Mouse (Mus musculus): ENCODE results near the gene Vmn1r235. TPM values are rescaled to one million over a fixed set of nuclear protein-coding genes. Genes with fewer than 3 reads are reported as not detected.

Gene Vmn1r235
- polyA plus RNA-seq, 1 experiment from 2014 or later: not detected

GRCm38 (mm10) chr17:21289695-21290094, 33.5 kb downstream of the Vmn1r235 start:
- no peak for TF ChIP-seq CTCF (IDR thresholded peaks at IDR 0.05; ENCODE audit: low read depth)
- H3K9ac ChIP-seq (ENCODE audit: low read depth, low read length): no peak overlapping the region
- no peak overlapping the region for H3K4me3 ChIP-seq (replicated peaks; ENCODE audit: low read depth, low read length)
- H3K27me3 ChIP-seq (ENCODE audit: insufficient read depth, low read length): no peaks in the 10 kb centered on the region
- no peaks in the 10 kb centered on the region for H3K9me3 ChIP-seq (replicated peaks; ENCODE audit: low read length)
- no peak overlapping the region for H3K4me2 ChIP-seq (ENCODE audit: low read length)
- ATAC-seq (replicated peaks; ENCODE audit: low FRiP score, low read depth): no peak
- no peak overlapping the region for H3K27ac ChIP-seq
- H3K4me1 ChIP-seq (replicated peaks; ENCODE audit: insufficient read depth, low read length): no peaks in the 10 kb centered on the region
- no peak for DNase-seq (ENCODE audit: low spot score)
- no peaks in the 10 kb centered on the region for H3K36me3 ChIP-seq (ENCODE audit: insufficient read depth, low read length)

DNA sequence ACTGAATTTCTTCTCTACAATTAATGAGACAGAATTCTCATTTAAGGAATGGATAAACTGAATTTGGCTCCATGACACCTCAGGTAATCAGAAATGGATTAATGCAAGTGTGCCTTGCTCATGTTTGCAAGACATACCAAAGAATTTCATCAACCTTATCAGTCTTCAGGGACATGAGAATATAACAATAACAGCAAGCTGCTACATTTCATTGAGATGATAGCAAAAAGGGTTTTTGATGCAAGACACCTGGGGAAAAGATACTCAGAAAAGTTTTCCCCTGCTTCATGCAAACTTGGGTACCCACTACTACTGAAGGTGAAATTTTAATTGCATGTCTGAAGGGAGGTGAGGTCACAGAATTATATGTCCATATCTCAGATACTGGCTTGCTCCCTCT, 55.4 kb downstream of the Vmn1r235 start, which contains the start of gene Vmn1r237:
Vmn1r237 (plus strand) TSS at position 301 of the 400 bp plus-strand sequence.
- no peaks in the 10 kb centered on the region for H3K4me1 ChIP-seq (replicated peaks; ENCODE audit: insufficient read depth, low read length)
- H3K4me3 ChIP-seq (replicated peaks; ENCODE audit: low read depth, low read length): no peak within 1 kb of the TSS
- TF ChIP-seq CTCF (IDR thresholded peaks at IDR 0.05; ENCODE audit: low read depth): no peak
- DNase-seq (ENCODE audit: low spot score) (no peak), ATAC-seq (replicated peaks; ENCODE audit: low FRiP score, low read depth) (no peak)
- no peak within 1 kb of the TSS for H3K9ac ChIP-seq (ENCODE audit: low read depth, low read length)
- no peak within 1 kb of the TSS for H3K27ac ChIP-seq
- no peaks in the 10 kb centered on the region for H3K27me3 ChIP-seq (ENCODE audit: insufficient read depth, low read length)
- no peaks in the 10 kb centered on the region for H3K36me3 ChIP-seq (ENCODE audit: insufficient read depth, low read length)
- H3K4me2 ChIP-seq (ENCODE audit: low read length): no peak within 1 kb of the TSS
- H3K9me3 ChIP-seq (replicated peaks; ENCODE audit: low read length): no peaks in the 10 kb centered on the region

Small RNA genes within 50 kb of the gene (microRNA-seq; reads per million reads assigned to microRNA genes)
- not detected for gene Gm26384

Other genes starting within 250 kb of the Vmn1r235 start
- gene Zfp160, start 247.5 kb upstream of the Vmn1r235 start, polyA plus RNA-seq (2015; fragmentation: Nextera tagmentation; extraction: Ambion mirVana): 10.9 and 12.9 TPM in 2 replicates
- not detected in 2 replicates for gene Vmn1r234, start 30.3 kb upstream of the Vmn1r235 start, polyA plus RNA-seq (2015; fragmentation: Nextera tagmentation; extraction: Ambion mirVana)
- gene Vmn1r236, start 26.5 kb downstream of the Vmn1r235 start, polyA plus RNA-seq (2015; fragmentation: Nextera tagmentation; extraction: Ambion mirVana): not detected in 2 replicates
- gene Vmn1r237, start 55.5 kb downstream of the Vmn1r235 start, polyA plus RNA-seq (2015; fragmentation: Nextera tagmentation; extraction: Ambion mirVana): not detected in 2 replicates
- gene Zfp677, start 127.3 kb downstream of the Vmn1r235 start, polyA plus RNA-seq (2015; fragmentation: Nextera tagmentation; extraction: Ambion mirVana): 3.5 and 4.2 TPM in 2 replicates
- 6.6 and 6.8 TPM in 2 replicates for gene Zfp54, start 166.8 kb downstream of the Vmn1r235 start, polyA plus RNA-seq (2015; fragmentation: Nextera tagmentation; extraction: Ambion mirVana)
- 14.1 and 14.7 TPM in 2 replicates for gene Zfp51, start 194.0 kb downstream of the Vmn1r235 start, polyA plus RNA-seq (2015; fragmentation: Nextera tagmentation; extraction: Ambion mirVana)
- 11.5 and 12.0 TPM in 2 replicates for gene Zfp53, start 232.6 kb downstream of the Vmn1r235 start, polyA plus RNA-seq (2015; fragmentation: Nextera tagmentation; extraction: Ambion mirVana)